Mouse (Mus musculus): ENCODE data around the gene Dnm3. TPM values are rescaled to one million over a fixed set of nuclear protein-coding genes. Genes with fewer than 3 reads are reported as not detected.

The Dnm3 gene
- total RNA-seq, 2 experiments from 2014 or later = 101 to 106 TPM

DNA sequence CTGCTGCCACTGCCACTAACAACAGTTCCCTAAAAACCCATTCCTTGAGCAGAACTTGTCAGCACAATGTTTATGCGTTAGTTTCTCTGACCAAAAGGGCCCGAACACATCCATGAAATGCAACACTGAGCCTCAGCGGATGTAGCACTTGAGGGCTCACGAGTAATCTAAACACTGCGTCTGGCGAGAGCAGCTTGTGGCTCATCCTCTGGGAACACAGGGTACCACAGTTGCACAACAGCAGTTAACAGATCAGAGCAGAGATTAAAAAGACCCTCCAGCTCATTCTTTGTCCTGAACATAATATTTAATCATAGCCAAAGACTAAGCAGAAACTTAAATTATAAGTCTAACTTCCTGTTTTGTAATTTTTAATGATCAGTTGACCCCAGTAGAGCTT, 305.0 kb downstream of the Dnm3 start:
- no peak for DNase-seq (ENCODE audit: low spot score in 2 of 2)

DNA sequence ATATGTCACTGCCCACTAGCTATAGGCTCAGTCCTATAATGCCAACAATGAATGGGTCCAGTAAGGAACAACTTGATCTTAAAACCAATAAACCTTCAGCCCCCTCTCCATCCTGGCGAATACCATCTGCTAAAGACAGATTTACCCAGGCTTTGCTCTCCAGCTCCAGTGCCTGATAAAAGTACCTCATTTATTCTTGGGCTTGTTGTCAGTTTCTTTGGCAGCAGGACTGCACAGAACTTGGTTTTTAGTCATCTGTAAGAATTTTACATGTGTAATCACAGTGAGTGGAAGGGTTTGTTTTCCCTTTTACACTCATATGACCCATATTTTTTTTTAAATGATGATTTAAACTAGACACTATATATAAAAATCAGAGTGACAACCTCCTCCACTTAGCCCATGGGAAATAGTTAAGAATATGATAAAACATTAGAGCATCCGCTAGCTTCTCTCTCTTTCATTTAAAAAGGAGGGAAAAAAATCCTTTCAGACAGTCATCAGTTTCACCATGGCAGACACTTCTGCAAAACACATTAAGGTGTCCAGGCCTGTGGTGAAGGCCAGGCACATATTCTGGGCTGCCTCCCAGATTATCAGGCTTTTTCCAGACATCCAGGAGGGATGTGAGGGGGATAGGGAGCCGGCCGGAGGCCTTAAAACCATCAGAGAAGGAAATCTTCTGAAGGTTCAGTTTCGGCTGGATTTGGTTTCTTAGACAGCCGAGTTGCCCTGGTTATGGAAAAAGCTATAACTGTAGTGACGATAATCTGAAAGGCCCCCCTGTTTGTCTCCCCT, 313.9 kb downstream of the Dnm3 start:
- no peak for DNase-seq (ENCODE audit: low spot score in 2 of 2)

DNA sequence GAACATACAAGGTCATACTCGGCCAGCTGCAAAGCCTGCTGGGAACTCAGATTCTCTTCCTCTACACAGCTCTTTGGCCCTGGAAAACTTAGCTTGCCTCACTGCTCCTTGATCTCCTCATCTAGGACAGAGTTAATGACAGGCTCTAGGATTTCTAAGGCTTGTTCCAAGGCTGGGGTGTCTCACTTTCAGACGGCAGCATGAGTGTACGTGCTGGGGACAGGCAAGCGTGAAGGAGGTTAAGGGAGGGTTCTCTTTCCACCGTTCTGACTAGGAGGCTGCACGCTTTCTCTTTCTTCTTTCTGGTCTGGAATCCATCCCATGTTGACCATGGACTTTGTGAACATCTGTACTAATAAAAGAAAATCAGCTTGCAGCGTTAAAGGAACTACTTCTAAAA, 315.2 kb downstream of the Dnm3 start:
- DNase-seq (ENCODE audit: low spot score in 2 of 2) = no peak

DNA sequence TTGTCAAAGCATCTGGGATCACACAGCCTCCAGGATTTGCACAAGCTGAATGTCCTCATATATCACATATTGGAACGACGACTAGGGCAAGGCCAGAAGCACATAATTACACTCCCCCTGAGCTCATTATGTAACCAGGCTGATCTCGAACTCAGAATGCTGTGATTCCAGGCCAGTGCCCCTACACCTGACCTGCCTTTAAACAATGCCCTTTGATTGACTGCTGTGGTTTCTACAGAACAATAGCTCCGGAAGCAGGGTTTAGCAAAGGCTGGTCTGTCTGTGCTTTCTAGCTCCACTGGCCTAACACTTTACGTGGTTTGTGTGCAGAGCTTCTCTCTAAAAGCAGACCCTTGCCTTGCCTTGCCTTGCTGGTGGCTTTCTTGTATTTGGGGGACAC, 315.6 kb downstream of the Dnm3 start:
- DNase-seq (ENCODE audit: low spot score in 2 of 2) = no peak

- no peak for DNase-seq (ENCODE audit: low spot score in 2 of 2)
Measured at GRCm38 (mm10) chr1:162160718-162161117, 317.1 kb downstream of the Dnm3 start.

DNA sequence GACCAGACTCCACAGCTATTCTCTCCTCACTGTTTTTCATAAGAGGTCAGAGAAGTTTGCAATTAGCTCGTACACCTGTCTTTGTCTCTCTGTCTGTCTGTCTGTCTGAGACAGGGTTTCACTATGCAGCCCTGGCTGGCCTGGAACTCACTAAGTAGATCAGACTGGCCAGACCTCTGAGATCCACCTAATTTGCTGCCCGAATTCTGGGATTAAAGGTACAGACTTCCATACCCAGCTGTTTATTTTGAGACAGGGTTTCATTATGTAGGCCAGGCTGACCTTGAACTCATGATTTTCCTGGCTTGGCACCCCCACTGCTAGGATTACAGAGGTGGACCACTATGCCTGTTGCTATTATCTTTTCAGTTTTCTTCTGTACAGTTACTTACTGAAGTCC, 319.3 kb downstream of the Dnm3 start:
- DNase-seq (ENCODE audit: low spot score in 2 of 2) = no peak

DNA sequence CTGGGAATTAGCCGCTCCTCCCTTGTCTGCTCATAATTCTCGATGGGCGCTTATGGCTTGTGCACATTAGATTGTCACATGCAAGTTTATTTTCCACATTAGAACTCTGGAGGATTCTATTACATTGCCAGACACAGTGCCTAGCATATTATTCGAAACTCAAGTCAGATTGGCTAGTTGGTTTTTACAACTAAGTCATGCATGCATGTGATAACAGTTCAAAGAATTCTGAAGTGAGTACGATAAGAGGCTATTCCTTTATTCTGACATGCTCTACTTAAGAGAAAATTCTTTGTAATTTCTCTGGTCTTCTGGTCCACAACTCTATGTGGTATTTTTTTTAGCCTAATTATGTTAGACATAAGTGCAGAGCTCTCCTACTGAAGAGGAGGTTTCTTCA, 320.2 kb downstream of the Dnm3 start:
- no peak for DNase-seq (ENCODE audit: low spot score in 2 of 2)

GRCm38 (mm10) chr1:162156873-162157272, 321.0 kb downstream of the Dnm3 start:
- DNase-seq (ENCODE audit: low spot score in 2 of 2) = no peak

GRCm38 (mm10) chr1:162155546-162155945, 322.3 kb downstream of the Dnm3 start:
- no peak for DNase-seq (ENCODE audit: low spot score in 2 of 2)

GRCm38 (mm10) chr1:162153118-162153517, 324.7 kb downstream of the Dnm3 start:
- DNase-seq (ENCODE audit: low spot score in 2 of 2) = no peak

DNA sequence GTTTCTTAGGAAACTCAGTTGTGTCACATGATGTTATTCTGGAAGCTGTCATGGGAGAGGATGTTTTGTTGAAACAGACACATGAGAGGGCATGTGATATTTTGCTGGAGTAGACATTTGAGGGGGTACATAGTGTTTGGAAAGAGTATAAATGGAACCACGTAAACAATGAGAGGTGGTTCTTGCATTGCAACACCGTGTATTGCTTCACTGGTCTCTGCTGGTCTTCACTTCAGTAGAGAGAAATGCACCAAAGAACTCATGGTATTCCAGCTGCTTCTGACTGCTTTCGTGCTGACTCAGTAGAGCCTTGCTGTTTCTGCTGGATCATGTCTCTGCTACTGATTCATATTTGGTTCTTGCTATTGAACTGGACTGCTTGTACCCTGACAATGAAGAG, 328.1 kb downstream of the Dnm3 start:
- DNase-seq (ENCODE audit: low spot score in 2 of 2) = no peak

DNA sequence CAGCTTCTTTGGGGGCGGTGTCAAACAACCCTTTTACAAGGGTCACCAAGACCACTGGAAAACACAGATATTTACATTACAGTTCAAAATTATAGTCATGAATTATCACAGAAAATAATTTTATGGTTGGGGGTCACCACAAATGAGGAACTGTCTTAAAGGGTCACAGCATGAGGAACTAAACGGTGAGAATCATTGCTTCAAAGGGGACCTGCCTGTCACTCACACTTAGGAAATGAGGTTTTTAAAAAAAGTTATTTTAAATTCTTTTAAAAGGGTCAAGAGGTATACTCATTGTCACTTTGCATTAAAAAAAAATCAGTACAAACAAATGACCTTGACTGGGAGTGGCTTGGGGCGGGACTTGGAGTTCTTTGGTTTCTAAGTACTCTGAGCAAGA, 330.3 kb downstream of the Dnm3 start:
- DNase-seq (ENCODE audit: low spot score in 2 of 2) = no peak

DNA sequence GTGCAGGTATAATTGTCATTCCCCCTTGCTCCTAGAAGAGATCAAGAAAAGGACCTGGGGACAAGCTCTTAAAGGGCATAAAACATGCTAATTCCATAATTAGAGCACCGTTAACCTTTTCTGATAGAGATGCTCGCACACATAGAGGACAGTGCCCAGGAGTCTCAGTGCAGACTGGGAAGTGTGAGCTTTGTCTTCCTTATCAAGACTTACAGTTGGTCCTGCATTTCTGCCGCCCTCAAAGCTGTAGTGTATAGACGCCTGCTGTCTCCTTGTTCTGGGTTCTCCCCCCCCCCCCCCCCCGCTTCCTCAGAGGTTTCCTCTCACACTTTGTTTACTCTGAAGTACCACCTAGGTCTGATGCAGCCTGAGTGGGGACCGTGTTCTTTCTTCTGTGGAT, 332.1 kb downstream of the Dnm3 start:
- DNase-seq (ENCODE audit: low spot score in 2 of 2) = no peak

GRCm38 (mm10) chr1:162144992-162145391, 332.8 kb downstream of the Dnm3 start:
- DNase-seq (ENCODE audit: low spot score in 2 of 2) = no peak

DNA sequence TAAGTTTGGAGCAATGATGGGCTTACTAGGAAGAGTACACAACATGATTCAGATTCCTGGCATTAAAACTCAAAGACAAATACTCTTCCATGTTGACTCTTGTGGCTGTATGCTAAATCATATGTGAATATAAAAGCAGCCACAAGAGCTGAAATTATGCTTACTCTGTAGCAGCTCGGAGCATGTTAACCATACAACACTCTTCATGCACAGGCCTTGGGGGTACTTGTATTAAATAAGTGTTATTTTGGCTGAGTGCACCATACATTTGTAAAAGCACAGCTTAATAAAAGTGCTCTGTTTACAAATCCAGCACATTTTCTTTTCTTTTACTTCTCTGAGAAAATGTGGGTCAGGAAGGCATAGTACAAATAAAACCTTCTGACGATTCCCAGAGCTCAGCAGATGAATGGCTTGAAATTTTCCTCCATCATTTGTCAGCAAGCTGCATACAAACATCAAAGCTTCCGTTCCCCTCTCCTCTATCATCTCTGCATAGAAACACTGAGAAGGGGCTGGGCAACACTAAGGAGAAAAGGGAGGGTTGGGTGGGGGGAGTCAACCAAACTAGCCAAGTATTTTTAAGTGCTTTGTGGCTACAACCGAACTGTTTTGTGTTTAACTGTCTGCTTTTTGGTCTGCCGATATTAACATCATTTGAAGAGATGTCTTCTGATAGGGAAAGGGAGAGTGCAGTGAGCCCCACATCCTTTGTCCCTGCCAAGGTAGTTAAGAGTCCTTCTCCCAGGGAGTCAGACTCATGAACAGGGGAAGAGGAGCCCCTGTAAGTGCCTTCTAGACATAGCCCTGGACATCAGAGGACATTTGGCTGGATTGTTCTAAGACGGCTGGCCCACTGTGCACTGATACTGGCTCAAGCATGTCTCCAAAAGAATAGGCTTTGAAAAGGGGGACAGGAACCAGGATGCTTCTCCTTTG, 333.6 kb downstream of the Dnm3 start:
- DNase-seq (ENCODE audit: low spot score in 2 of 2) = no peak

DNA sequence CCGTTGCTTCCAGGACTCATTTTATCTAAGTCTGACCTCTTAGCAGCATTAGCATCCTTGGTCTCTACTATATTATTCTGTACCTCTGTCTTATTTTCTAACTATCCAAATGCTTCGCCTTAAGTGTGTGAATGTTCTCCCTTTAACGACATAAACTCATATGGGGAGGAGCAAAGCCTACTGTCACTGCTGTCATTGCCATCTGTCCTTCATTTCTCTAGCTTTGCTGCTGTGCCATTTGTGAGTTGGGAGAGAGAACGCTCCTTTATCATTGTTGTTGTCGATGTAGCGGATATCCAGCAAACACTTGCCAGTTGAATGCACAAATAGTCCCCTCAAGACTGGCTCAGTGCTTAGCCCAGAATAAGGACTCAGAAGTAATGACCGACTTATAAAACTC, 335.5 kb downstream of the Dnm3 start:
- no peak for DNase-seq (ENCODE audit: low spot score in 2 of 2)

GRCm38 (mm10) chr1:162136328-162136727, 341.5 kb downstream of the Dnm3 start:
- DNase-seq (ENCODE audit: low spot score in 2 of 2) = no peak

DNA sequence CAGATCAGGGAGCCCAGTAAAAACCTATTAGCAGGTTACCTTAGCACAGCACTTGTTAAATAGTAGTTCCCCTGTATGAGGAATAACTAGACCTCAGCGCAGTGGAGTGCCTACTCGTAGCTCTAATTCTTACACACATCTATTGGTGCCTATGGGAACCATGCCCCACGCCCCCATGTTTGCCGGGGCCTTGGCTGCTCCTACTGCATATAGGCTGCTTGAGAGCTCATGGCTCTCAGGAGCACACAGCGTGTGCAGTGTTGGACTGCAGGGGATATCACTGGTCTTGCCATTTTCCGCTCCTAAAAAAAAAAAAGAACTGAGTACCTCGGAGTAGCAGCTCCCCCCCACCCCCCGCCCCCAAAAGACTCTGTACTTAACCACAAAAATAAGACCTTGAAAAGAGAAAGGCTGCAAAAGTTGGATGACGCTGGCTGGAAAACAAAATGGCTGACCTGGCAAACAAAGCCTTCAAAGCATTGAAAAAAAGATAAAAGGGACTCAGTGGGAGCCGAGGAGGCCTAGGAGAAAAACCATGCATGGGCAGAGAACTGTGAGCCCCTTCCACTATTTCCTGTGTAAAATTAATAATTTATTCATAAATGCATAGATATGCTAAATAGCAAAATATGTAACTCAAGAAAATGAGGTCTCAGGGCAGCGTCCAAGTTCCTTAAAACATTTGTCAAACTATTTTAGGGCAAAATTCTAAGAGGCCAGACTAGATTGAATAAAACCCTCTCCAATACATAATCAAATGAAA, 342.2 kb downstream of the Dnm3 start:
- DNase-seq (ENCODE audit: low spot score in 2 of 2) = no peak

- DNase-seq (ENCODE audit: low spot score in 2 of 2) = no peak
Measured at GRCm38 (mm10) chr1:162134651-162135066, 343.2 kb downstream of the Dnm3 start.

GRCm38 (mm10) chr1:162132908-162133641, 344.8 kb downstream of the Dnm3 start:
- no peak for DNase-seq (ENCODE audit: low spot score in 2 of 2)

All from left cerebral cortex, adult 18-20 months (tissue).